Mouse (Mus musculus) bone marrow, adult 2 months (tissue): ENCODE results near the gene Klhdc3.

ENCODE experiments used
- CTCF ChIP-seq: fragments of 200-500 bp; IDR thresholded peaks from 2 replicates; pipeline ENCODE4 v1.5.1; 2011; ENCODE audit warnings: low read length, control low read depth; ENCODE audit not compliant: control insufficient read depth, insufficient read depth
- POLR2A ChIP-seq: fragments of 200-500 bp; IDR thresholded peaks from 2 replicates; pipeline ENCODE4 v1.6.1; 2011; ENCODE audit warnings: low read depth, mild to moderate bottlenecking, control low read depth, low read length, borderline replicate concordance; ENCODE audit not compliant: control insufficient read depth

GRCm38 (mm10) chr17:46628791-46629684 lies 51.7 kb downstream of the Klhdc3 start, which contains the start of gene Ptk7:
- TF ChIP-seq CTCF = no peak
- no peak for TF ChIP-seq POLR2A
